Mouse (Mus musculus) ES-Bruce4 (cell line): ENCODE results near the gene Lmtk3.

Experiments used
- CTCF ChIP-seq: IDR thresholded peaks from one replicate; pipeline ENCODE4 v1.8.1; 2011; ENCODE audit warnings: low read depth, low read length
- EP300 ChIP-seq: IDR thresholded peaks from 2 replicates; pipeline ENCODE4 v1.6.1; 2011; ENCODE audit warnings: low read depth, low read length; ENCODE audit not compliant: insufficient read depth
- POLR2A ChIP-seq: IDR thresholded peaks from one replicate; pipeline ENCODE4 v1.8.1; 2011; ENCODE audit warnings: low read length; ENCODE audit not compliant: insufficient read depth

- TF ChIP-seq CTCF (no peak), POLR2A (no peak), EP300 (no peak)
These were observed 43.7 kb upstream of the Lmtk3 start for GRCm38 (mm10) chr7:45739820-45740219.
